Comparison of ENCODE assay signal across 13 mouse cellular contexts in the genomic region with DNA sequence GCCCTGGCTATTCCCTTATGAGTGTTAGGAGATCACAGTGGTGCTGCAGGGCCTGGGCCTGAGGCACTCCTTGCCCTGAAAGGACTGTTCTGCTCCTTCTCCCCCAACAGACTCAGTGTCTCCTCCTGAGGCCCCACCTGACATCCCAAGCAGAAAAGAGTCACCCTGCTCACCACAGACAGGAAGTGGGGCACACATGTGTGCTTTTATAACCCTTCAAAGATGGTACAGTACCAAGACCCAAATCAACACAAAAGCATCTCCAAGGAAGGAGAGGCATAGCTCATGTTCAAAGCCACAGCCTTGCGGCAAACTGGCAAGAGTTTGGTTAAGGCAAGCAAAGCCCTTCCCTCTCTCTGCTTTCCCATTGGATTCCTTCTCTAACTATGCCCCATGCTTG. TPM values are rescaled to one million over a fixed set of nuclear protein-coding genes. Genes with fewer than 3 reads are reported as not detected.
"Had no signal": no experiment of that assay in that cellular context is flagged by ENCODE, and none has a peak within 500 bp of the region (broad histone marks: within the 10 kb centered on the region; RNA-seq: fewer than 3 reads in every experiment).

No protein-coding gene starts in this region.

- ATAC-seq: intestine, embryonic 15.5 days; liver, postnatal 0 days; lung, postnatal 0 days had no signal

- DNase-seq: kidney, adult 11 months; kidney, adult 8-10 months; kidney, postnatal 14 days; kidney, postnatal 4 days; left cerebral cortex, postnatal 4 days; liver, postnatal 0 days; lung, embryonic 14.5 days; midbrain, embryonic 14.5 days; right cerebral cortex, postnatal 14 days; spleen, adult 18-20 months had no signal

RNA-seq across cellular contexts. Expression of a gene that starts 57.6 kb away (rescaled TPM):
- polyA plus RNA-seq: macrophage had no signal
